ENCODE assay signal across 13 mouse cellular contexts in genomic region chr1:176821929-176822328, GRCm38 (mm10). TPM values are rescaled to one million over a fixed set of nuclear protein-coding genes. Genes with fewer than 3 reads are reported as not detected.
A peak's percentile ranks its signal among the peaks of the same experiment; 100 is the strongest.
DNase-seq lines count a peak whose midpoint lies in the region; ATAC-seq lines count a peak whose summit lies in the region.
"Had no signal": no experiment of that assay in that cellular context is flagged by ENCODE, and none has a peak within 500 bp of the region (broad histone marks: within the 10 kb centered on the region; RNA-seq: fewer than 3 reads in every experiment).

No protein-coding gene starts in this region.

- H3K4me2 ChIP-seq in heart, embryonic 11.5 days, result peak overlapping the region; percentile 47; the same call in 1 of the 2 replicates
- no peak overlapping the region for H3K4me2 ChIP-seq in midbrain, embryonic 13.5 days (replicated peaks)
- peak overlapping the region; percentile 30 for H3K4me2 ChIP-seq in liver, embryonic 11.5 days

- no peaks in the 10 kb centered on the region for H3K36me3 ChIP-seq in heart, embryonic 11.5 days (ENCODE audit: control insufficient read depth, insufficient read depth, low read length)
- H3K36me3 ChIP-seq in midbrain, embryonic 13.5 days, result 0 out of 2 replicates have a peak, but pooled peaks cover 3% of the 10 kb centered on the region
- no peaks in the 10 kb centered on the region for H3K36me3 ChIP-seq in midbrain, embryonic 10.5 days
- no peaks in the 10 kb centered on the region; the same call in 1 of the 2 replicates for H3K36me3 ChIP-seq in liver, embryonic 11.5 days (ENCODE audit: control insufficient read depth, insufficient read depth, low read length)
- H3K36me3 ChIP-seq: hindbrain, embryonic 10.5 days had no signal

- H3K4me3 ChIP-seq in heart, embryonic 11.5 days (ENCODE audit: low read depth, low read length), result no peak overlapping the region
- H3K4me3 ChIP-seq in midbrain, embryonic 13.5 days (replicated peaks), result no peak overlapping the region
- no peak overlapping the region for H3K4me3 ChIP-seq in midbrain, embryonic 10.5 days
- no peak overlapping the region for H3K4me3 ChIP-seq in liver, embryonic 11.5 days (ENCODE audit: low read depth, low read length)
- H3K4me3 ChIP-seq: hindbrain, embryonic 10.5 days had no signal

- WGBS in heart, embryonic 11.5 days (ENCODE audit: insufficient replicate concordance), result 0% methylated on average over 1 of the region's 1 CpGs
- 28% methylated on average over 1 of the region's 1 CpGs for WGBS in midbrain, embryonic 13.5 days
- WGBS in midbrain, embryonic 10.5 days, result 50% methylated on average over 1 of the region's 1 CpGs
- 0% methylated on average over 1 of the region's 1 CpGs for WGBS in liver, embryonic 11.5 days

- DNase-seq in heart, adult 9 months (ENCODE audit: low spot score in 2 of 2), result no peak
- no peak for DNase-seq in midbrain, embryonic 10.5 days (ENCODE audit: low spot score)
- DNase-seq in liver, embryonic 11.5 days (ENCODE audit: low spot score), result no peak
- DNase-seq in layer of hippocampus, postnatal 25 days (ENCODE audit: extremely low spot score in 1 of 2, low spot score in 1 of 2), result no peak
- DNase-seq in kidney, postnatal 36 days, result no peak
- DNase-seq: cerebellum, postnatal 10 days; kidney, adult 8-10 months; layer of hippocampus, adult 9-11 months; thymus, adult 2 months had no signal

- no peak overlapping the region for H3K9ac ChIP-seq in heart, embryonic 11.5 days (ENCODE audit: low read depth, low read length)
- H3K9ac ChIP-seq in midbrain, embryonic 13.5 days (replicated peaks), result no peak overlapping the region
- no peak overlapping the region for H3K9ac ChIP-seq in liver, embryonic 11.5 days (ENCODE audit: low read depth, low read length)

- no peaks in the 10 kb centered on the region for H3K27me3 ChIP-seq in heart, embryonic 11.5 days (ENCODE audit: control insufficient read depth, insufficient read depth, low read length)
- H3K27me3 ChIP-seq in midbrain, embryonic 13.5 days, result no peaks in the 10 kb centered on the region
- H3K27me3 ChIP-seq in midbrain, embryonic 10.5 days (ENCODE audit: low read depth, poor library complexity, severe bottlenecking), result no peaks in the 10 kb centered on the region
- H3K27me3 ChIP-seq in liver, embryonic 11.5 days (replicated peaks; ENCODE audit: control insufficient read depth, insufficient read depth, low read length), result no peaks in the 10 kb centered on the region

- H3K4me1 ChIP-seq in heart, embryonic 11.5 days (ENCODE audit: control insufficient read depth, insufficient read depth, low read length), result peaks cover 42% of the 10 kb centered on the region
- peaks cover 5% of the 10 kb centered on the region; the same call in 1 of the 2 replicates for H3K4me1 ChIP-seq in midbrain, embryonic 13.5 days (replicated peaks)
- 0 out of 2 replicates have a peak, but pooled peaks cover 3% of the 10 kb centered on the region for H3K4me1 ChIP-seq in midbrain, embryonic 10.5 days
- peaks cover 49% of the 10 kb centered on the region for H3K4me1 ChIP-seq in liver, embryonic 11.5 days (replicated peaks; ENCODE audit: control insufficient read depth, insufficient read depth, low read length)
- H3K4me1 ChIP-seq: hindbrain, embryonic 10.5 days had no signal

- ATAC-seq in heart, embryonic 11.5 days (replicated peaks; ENCODE audit: insufficient number of reproducible peaks, low FRiP score, low TSS enrichment), result peak; percentile 78
- no peak for ATAC-seq in midbrain, embryonic 13.5 days
- peak; percentile 87 for ATAC-seq in liver, embryonic 11.5 days (replicated peaks; ENCODE audit: low FRiP score)
- no peak for ATAC-seq in CD4-positive, CD25-positive, alpha-beta regulatory T cell, adult 4 months

- no peaks in the 10 kb centered on the region for H3K9me3 ChIP-seq in heart, embryonic 11.5 days (replicated peaks; ENCODE audit: control insufficient read depth, low read length)
- H3K9me3 ChIP-seq in midbrain, embryonic 13.5 days, result no peaks in the 10 kb centered on the region
- no peaks in the 10 kb centered on the region for H3K9me3 ChIP-seq in midbrain, embryonic 10.5 days (replicated peaks)
- no peaks in the 10 kb centered on the region for H3K9me3 ChIP-seq in liver, embryonic 11.5 days (ENCODE audit: control insufficient read depth, low read length)
- H3K9me3 ChIP-seq: hindbrain, embryonic 10.5 days had no signal

- no peak overlapping the region for H3K27ac ChIP-seq in heart, embryonic 11.5 days (ENCODE audit: low read depth, low read length)
- 0 out of 2 replicates have a peak overlapping the region, but pooled peaks have one; percentile 15 for H3K27ac ChIP-seq in midbrain, embryonic 13.5 days
- no peak overlapping the region for H3K27ac ChIP-seq in midbrain, embryonic 10.5 days (replicated peaks)
- no peak overlapping the region for H3K27ac ChIP-seq in liver, embryonic 11.5 days (ENCODE audit: low read depth, low read length)
- H3K27ac ChIP-seq: hindbrain, embryonic 10.5 days had no signal

RNA-seq across cellular contexts. Expression of gene Sdccag8, which starts 7.5 kb away (rescaled TPM):
- 9.8 and 12.0 TPM in 2 replicates for polyA plus RNA-seq in heart, embryonic 11.5 days (2014; fragmentation: Nextera tagmentation; extraction: Ambion mirVana)
- polyA plus RNA-seq in midbrain, embryonic 13.5 days (2015; fragmentation: Nextera tagmentation; extraction: Ambion mirVana), result 24.2 and 28.5 TPM in 2 replicates
- polyA plus RNA-seq in midbrain, embryonic 10.5 days (2016; fragmentation: Nextera tagmentation; extraction: Ambion mirVana), result 22.8 and 26.5 TPM in 2 replicates
- 9.4 and 11.7 TPM in 2 replicates for polyA plus RNA-seq in liver, embryonic 11.5 days (2014; fragmentation: Nextera tagmentation; extraction: Ambion mirVana)
- polyA plus RNA-seq in CD4-positive, CD25-positive, alpha-beta regulatory T cell, adult 4 months (2017; shearing (Covaris generic)), result 10 to 100 TPM; 25.3 to 25.5 TPM
- 10 to 100 TPM; 11.8 to 17.0 TPM for total RNA-seq in layer of hippocampus, postnatal 25 days (2021)

RNA-seq across cellular contexts. Expression of gene Cep170, which starts 8.1 kb away (rescaled TPM):
- 30.6 and 33.9 TPM in 2 replicates for polyA plus RNA-seq in heart, embryonic 11.5 days (2014; fragmentation: Nextera tagmentation; extraction: Ambion mirVana)
- polyA plus RNA-seq in midbrain, embryonic 13.5 days (2015; fragmentation: Nextera tagmentation; extraction: Ambion mirVana), result 124 and 140 TPM in 2 replicates
- polyA plus RNA-seq in midbrain, embryonic 10.5 days (2016; fragmentation: Nextera tagmentation; extraction: Ambion mirVana), result 32.0 and 51.8 TPM in 2 replicates
- polyA plus RNA-seq in liver, embryonic 11.5 days (2014; fragmentation: Nextera tagmentation; extraction: Ambion mirVana), result 17.5 and 18.6 TPM in 2 replicates
- 10 to 100 TPM; 12.1 to 13.0 TPM for polyA plus RNA-seq in CD4-positive, CD25-positive, alpha-beta regulatory T cell, adult 4 months (2017; shearing (Covaris generic))
- total RNA-seq in layer of hippocampus, postnatal 25 days (2021), result 100 to 1,000 TPM in 1 of 2 experiments, 10 to 100 TPM in 1; 90.9 to 121 TPM

Comparison
In these comparisons a context has a peak if more than half of its experiments do, and no peak if none do; other contexts are left out.
1. ATAC-seq: peak in heart, embryonic 11.5 days (single experiment) and liver, embryonic 11.5 days (single experiment); none in midbrain, embryonic 13.5 days (single experiment) and CD4-positive, CD25-positive, alpha-beta regulatory T cell, adult 4 months (single experiment).